Mouse (Mus musculus): ENCODE measurements around the gene Tdrd3.

DNA sequence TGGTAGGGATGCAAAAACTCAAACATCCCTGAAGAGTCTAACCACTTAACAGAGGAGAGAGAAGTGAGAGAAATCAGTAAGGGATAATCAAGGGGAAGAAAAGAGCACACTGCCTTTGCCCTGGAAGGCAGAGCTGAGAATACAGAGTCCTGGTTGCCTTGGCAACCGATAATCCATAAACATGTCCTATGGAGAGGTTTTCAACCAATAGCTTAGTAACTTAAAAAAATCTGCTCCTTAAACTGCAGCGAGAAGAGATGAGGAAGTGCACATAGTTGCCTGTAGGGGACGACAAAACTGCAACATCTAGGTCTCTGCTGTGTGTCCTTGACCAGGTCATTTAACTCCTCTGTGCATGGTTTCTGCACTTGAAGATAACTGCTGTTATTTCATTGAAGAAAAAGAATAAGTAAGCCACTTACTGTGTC, 150.6 kb downstream of the Tdrd3 start:
- TF ChIP-seq POLR2A (IDR thresholded peaks at IDR 0.05; ENCODE audit: low read depth, low read length) (no peak), CTCF (IDR thresholded peaks at IDR 0.05; ENCODE audit: extremely low read depth, insufficient read depth, insufficient read length, insufficient replicate concordance) (no peak)
